Comparison of ENCODE assay signal across 8 mouse cellular contexts in genomic region chr4:110028461-110029188, GRCm38 (mm10). TPM values are rescaled to one million over a fixed set of nuclear protein-coding genes. Genes with fewer than 3 reads are reported as not detected.
DNase-seq lines count a peak whose midpoint lies in the region; ATAC-seq and TF ChIP-seq lines count a peak whose summit lies in the region.

No protein-coding gene starts in this region.

- DNase-seq in frontal cortex, postnatal 10 days (ENCODE audit: low spot score in 2 of 2): no peak
- peak; percentile 36 to 42 for DNase-seq in B cell, adult 2 months
- DNase-seq in c-Kit-positive CD71-positive TER-119-positive erythroid progenitor cells, embryonic 14.5 days (ENCODE audit: low spot score): peak; percentile 47
- peak; percentile 25 to 55 for DNase-seq in kidney, postnatal 36 days
- DNase-seq in midbrain, postnatal 0 days (ENCODE audit: low spot score): peak; percentile 91
- DNase-seq in urinary bladder, postnatal 14 days (ENCODE audit: low spot score): no peak

- H3K36me3 ChIP-seq in midbrain, postnatal 0 days (ENCODE audit: insufficient read depth, low read length): no peaks in the 10 kb centered on the region

- peak; percentile 79 for ATAC-seq in frontal cortex, adult (ENCODE audit: low TSS enrichment)
- ATAC-seq in granulocyte monocyte progenitor cell, adult 5-6 weeks (replicated peaks; ENCODE audit: poor library complexity, severe bottlenecking): peak; percentile 58
- ATAC-seq in midbrain, postnatal 0 days (ENCODE audit: low FRiP score): peak; percentile 75

- 59% methylated on average over 6 of the region's 6 CpGs for WGBS in midbrain, postnatal 0 days

- H3K9ac ChIP-seq in midbrain, postnatal 0 days (replicated peaks; ENCODE audit: low read length, poor library complexity, severe bottlenecking): no peak overlapping the region

- no peak overlapping the region for H3K27ac ChIP-seq in midbrain, postnatal 0 days (ENCODE audit: low read depth, low read length)

- no peaks in the 10 kb centered on the region for H3K4me1 ChIP-seq in midbrain, postnatal 0 days (ENCODE audit: insufficient read depth, low read length)

- TF ChIP-seq CTCF in midbrain, postnatal 0 days (IDR thresholded peaks at IDR 0.05): peak; percentile 95

- no peak overlapping the region for H3K4me3 ChIP-seq in midbrain, postnatal 0 days (ENCODE audit: low read depth, low read length)

- no peak overlapping the region for H3K4me2 ChIP-seq in midbrain, postnatal 0 days (ENCODE audit: low read depth, low read length, poor library complexity, severe bottlenecking)

- H3K9me3 ChIP-seq in midbrain, postnatal 0 days (ENCODE audit: low read length): no peaks in the 10 kb centered on the region

- no peaks in the 10 kb centered on the region for H3K27me3 ChIP-seq in midbrain, postnatal 0 days (ENCODE audit: insufficient read depth, low read length)

RNA-seq across cellular contexts. Expression of gene Dmrta2, which starts 50.8 kb away (rescaled TPM):
- total RNA-seq in granulocyte monocyte progenitor cell, adult 5-6 weeks (2014; fragmentation: Nextera tagmentation): not detected in 2 replicates
- total RNA-seq in granulocyte monocyte progenitor cell, adult 5-6 weeks (2017): not detected in 2 replicates
- 1.4 and 3.7 TPM in 2 replicates for total RNA-seq in midbrain, postnatal 0 days (2014; rRNA removed)
- polyA plus RNA-seq in midbrain, postnatal 0 days (2015; fragmentation: Nextera tagmentation; extraction: Ambion mirVana): 0.43 and 0.44 TPM in 2 replicates

Comparison
In these comparisons a context has a peak if more than half of its experiments do, and no peak if none do; other contexts are left out.
1. DNase-seq: peak in B cell, adult 2 months (2 of 2), c-Kit-positive CD71-positive TER-119-positive erythroid progenitor cells, embryonic 14.5 days (single experiment), kidney, postnatal 36 days (2 of 2) and midbrain, postnatal 0 days (single experiment); none in frontal cortex, postnatal 10 days (0 of 2) and urinary bladder, postnatal 14 days (single experiment).
2. Peak in every context shown above with its lines, with median percentiles within 50 percentile points of each other: ATAC-seq.